Mouse (Mus musculus): ENCODE data around the gene Pet100. TPM values are rescaled to one million over a fixed set of nuclear protein-coding genes. Genes with fewer than 3 reads are reported as not detected.
"Not testable (repeated sequence)": the region's sequence is repeated elsewhere in the genome, so short reads cannot be mapped to it uniquely, and the experiment has no call there.

Pet100 gene
- 117 and 119 TPM in 2 replicates for polyA plus RNA-seq (2015; fragmentation: Nextera tagmentation; extraction: Ambion mirVana)

DNA sequence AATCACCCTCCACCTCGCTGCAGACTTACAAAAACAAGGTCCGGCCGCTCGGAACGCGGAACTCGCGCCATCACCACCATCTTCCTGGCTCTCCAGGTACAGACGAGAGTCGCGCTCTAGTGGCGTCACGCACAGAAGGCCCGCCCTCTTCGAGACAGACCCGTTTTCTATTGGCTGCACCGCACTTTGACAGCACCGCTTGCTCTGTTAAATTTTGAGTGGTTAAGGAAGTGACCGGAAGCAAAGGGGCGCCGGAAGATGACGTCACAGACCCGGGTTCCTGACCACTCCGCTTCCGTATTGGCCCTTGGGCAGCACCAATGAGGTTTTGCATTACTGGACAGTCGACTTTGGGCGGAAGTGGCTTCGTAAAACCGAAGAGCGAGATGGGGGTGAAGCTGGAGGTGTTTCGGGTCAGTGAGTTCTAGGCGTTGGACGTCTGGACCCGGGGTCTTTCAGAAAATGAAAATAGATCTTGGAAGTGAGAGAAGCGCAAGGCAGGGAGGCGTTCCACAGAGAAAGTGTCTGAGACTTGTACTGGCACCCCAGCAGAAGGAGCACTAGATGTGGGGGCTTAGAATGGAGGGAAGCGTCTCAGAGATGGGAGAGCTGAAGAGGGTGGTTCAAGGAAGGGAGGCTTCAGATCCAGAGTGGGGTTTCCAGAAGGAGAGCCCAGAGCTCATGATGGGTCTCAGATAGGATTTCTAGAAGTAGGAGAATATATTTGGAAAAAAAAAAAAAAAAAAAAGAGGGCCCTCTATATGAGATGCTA, at the start of gene Pet100, which contains the start of gene Xab2:
TSS of gene Pet100 (plus strand) at position 350 of the 772 bp plus-strand sequence.
TSS of gene Xab2 (minus strand) at position 118 of the 772 bp plus-strand sequence.
- Histone ChIP-seq H3K4me2 (replicated peaks) (peak within 1 kb of the TSS; percentile 89), H3K27ac (no peak within 1 kb of the TSS), H3K9ac (replicated peaks) (peak within 1 kb of the TSS; percentile 81), H3K4me3 (replicated peaks) (peak within 1 kb of the TSS; percentile 90), H3K9me3 (no peaks in the 10 kb centered on the region), H3K4me1 (replicated peaks) (peaks cover 22% of the 10 kb centered on the region), H3K36me3 (peaks cover 23% of the 10 kb centered on the region), H3K27me3 (no peaks in the 10 kb centered on the region)
- WGBS = under 1% methylated on average over 37 of the region's 37 CpGs
- ATAC-seq = peak; percentile 97

DNA sequence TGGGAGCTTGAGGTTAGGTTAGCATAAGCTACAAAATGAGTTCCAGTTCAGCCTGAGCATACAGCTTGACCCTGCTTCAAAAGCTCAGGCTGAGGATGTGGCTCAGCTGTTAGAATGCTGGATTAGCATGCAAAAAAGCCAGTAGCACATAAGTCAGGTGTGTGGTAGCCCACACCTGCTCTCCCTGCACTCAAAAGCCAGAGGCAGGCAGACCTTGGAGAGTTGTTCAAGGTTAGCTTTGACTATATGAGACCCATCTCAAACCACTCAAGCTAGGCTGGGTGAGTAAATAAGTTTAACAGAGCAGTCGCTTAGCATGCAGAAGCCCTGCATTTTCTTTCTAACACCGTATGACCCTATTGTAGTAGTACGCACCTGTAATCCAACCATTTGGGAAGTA, 46.8 kb upstream of the Pet100 start:
- WGBS = 95% methylated on average over 3 of the region's 3 CpGs
- H3K27ac ChIP-seq = no peak overlapping the region
- no peak for ATAC-seq

DNA sequence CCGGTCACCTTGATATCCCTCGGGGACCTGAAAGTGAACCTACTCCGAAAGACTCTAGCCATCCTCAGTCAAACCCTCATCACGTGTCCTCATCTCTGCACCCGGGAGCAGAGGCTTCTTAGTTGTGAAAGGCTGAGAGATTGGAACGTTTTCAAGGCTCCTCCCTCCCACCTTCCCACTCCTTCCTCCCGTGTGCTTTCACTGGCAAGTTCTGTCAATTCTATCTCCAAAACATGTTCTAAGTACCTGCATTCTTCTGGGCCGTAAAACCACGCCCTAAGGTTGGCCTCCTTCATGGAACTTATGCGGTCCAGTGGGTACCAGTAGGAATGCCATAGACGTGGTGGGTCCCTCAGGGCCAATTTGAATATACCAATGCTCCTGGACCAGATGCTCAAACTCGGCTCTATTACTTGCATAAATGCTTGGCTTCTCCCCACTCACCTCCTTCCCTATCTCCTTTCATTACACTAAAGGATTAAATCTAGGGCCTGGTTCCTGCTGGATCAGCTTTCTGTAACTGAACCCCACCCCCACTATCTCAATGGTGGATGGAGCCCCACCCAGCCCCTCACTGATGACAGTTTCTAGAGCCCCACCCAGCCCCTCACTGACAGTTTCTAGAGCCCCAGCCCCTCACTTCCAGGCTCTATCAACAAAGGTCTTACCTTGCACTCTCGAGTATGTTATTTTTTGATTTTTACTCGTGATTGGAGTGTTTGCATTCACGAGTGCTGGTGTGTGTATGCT, 45.0 kb upstream of the Pet100 start:
- H3K4me3 ChIP-seq (replicated peaks) = no peak overlapping the region
- 80% methylated on average over 15 of the region's 15 CpGs for WGBS
- H3K9ac ChIP-seq (replicated peaks) = no peak overlapping the region
- no peak overlapping the region for H3K27ac ChIP-seq
- no peaks in the 10 kb centered on the region for H3K27me3 ChIP-seq
- ATAC-seq = no peak
- no peaks in the 10 kb centered on the region for H3K9me3 ChIP-seq
- H3K4me1 ChIP-seq (replicated peaks) = no peaks in the 10 kb centered on the region
- H3K36me3 ChIP-seq = no peaks in the 10 kb centered on the region
- no peak overlapping the region for H3K4me2 ChIP-seq (replicated peaks)

More for the DNA sequence above, 46.8 kb upstream of the Pet100 start:
- Histone ChIP-seq H3K4me3 (replicated peaks) (no peak overlapping the region), H3K9ac (replicated peaks) (no peak overlapping the region), H3K36me3 (no peaks in the 10 kb centered on the region), H3K4me1 (replicated peaks) (no peaks in the 10 kb centered on the region), H3K27me3 (no peaks in the 10 kb centered on the region), H3K4me2 (replicated peaks) (no peak overlapping the region), H3K9me3 (no peaks in the 10 kb centered on the region)

DNA sequence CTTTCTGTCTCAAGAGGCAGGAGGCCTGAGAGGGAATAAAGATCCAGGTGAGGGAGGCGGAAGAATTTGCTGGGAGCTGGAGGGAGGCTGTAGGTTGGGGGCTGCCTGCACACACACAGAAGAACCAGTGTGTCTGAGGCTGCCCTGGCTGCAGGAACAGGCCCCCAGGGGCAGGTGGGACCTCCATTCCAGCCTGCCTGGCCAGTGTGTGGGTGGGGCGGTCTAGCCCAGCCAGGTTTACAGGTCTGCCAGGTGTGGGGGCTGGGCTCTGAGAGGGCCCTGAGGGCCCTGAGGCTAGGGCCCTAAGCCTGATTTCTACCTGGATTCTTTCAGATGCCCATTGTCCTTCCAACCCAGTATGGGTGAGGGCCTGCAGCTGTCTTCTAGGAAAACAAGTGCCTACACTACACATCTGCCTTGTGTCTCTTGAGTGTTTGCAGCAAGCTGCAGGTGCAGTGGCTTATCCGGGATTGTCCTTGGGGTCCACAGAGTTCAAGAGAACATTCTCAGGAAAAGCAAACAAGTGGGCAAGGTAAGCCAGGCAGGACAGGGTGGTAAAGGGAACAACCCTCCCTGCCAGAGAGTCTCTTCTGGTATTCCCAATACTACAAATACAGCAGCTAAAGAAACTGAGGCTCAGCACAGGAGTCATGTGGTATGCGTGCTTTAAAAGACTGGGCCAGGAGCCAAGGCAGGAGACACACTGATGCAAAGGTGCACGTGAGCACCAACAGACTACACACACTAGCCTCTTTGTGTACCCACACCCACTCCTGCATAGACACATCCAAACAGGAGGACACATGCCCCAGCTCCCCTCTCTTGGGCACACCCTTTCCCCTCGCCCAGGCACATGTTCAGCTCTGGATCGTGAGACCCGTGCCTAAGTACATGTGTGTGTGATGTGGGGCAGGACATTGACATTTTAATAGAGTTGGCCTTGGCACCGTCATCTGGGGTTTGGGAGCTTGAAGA, 41.7 kb upstream of the Pet100 start:
- Histone ChIP-seq H3K27ac (no peak overlapping the region), H3K36me3 (no peaks in the 10 kb centered on the region), H3K4me2 (replicated peaks) (no peak overlapping the region), H3K9ac (replicated peaks) (no peak overlapping the region), H3K9me3 (no peaks in the 10 kb centered on the region), H3K4me1 (replicated peaks) (no peaks in the 10 kb centered on the region), H3K4me3 (replicated peaks) (no peak overlapping the region), H3K27me3 (no peaks in the 10 kb centered on the region)
- 83% methylated on average over 9 of the region's 9 CpGs for WGBS
- no peak for ATAC-seq

DNA sequence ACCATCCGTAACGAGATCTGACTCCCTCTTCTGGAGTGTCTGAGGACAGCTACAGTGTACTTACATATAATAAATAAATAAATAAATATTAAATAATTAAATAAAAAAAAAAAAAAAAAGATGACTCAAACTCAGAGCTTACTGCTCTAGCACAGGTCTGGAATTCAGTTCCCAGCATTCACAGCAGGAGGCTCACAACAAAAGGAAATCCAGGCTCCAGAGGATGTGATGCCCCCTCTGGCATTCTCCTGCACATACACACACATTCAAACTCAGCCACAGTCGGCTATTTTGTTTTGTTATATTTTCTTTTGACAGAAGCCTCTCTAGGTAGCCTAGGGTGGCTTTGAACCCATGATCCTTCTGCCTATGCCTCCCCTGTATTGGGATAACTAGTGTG, 39.4 kb upstream of the Pet100 start:
- ATAC-seq; H3K4me1 ChIP-seq (replicated peaks); H3K27ac ChIP-seq; H3K27me3 ChIP-seq; H3K4me2 ChIP-seq (replicated peaks); H3K9ac ChIP-seq (replicated peaks); H3K4me3 ChIP-seq (replicated peaks); H3K9me3 ChIP-seq; H3K36me3 ChIP-seq: not testable (repeated sequence)
- WGBS = 81% methylated on average over 1 of the region's 3 CpGs

DNA sequence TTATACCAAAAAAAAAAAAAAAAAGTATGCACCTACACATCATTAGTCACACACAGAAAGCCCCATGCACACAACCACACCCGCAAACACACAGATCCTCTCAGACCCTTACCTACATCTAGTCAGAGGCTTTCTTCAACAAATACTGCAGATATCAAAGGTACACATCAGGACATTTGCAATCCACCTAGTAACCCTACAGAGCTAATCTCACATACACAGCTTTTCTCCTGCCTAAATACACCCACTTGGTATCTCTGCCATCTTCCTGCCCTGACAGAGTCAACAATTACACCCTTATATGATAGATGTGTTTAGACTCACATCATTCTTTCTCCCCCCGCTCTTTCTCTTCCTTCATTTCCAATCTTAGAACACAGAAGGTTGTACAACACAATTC, 34.9 kb upstream of the Pet100 start:
- H3K27me3 ChIP-seq = no peaks in the 10 kb centered on the region
- WGBS = 89% methylated on average over 2 of the region's 2 CpGs
- H3K4me1 ChIP-seq (replicated peaks) = peaks cover 10% of the 10 kb centered on the region
- no peaks in the 10 kb centered on the region for H3K9me3 ChIP-seq
- no peaks in the 10 kb centered on the region for H3K36me3 ChIP-seq
- ATAC-seq = no peak
- no peak overlapping the region for H3K4me2 ChIP-seq (replicated peaks)
- no peak overlapping the region for H3K4me3 ChIP-seq (replicated peaks)
- no peak overlapping the region for H3K9ac ChIP-seq (replicated peaks)
- H3K27ac ChIP-seq = no peak overlapping the region

DNA sequence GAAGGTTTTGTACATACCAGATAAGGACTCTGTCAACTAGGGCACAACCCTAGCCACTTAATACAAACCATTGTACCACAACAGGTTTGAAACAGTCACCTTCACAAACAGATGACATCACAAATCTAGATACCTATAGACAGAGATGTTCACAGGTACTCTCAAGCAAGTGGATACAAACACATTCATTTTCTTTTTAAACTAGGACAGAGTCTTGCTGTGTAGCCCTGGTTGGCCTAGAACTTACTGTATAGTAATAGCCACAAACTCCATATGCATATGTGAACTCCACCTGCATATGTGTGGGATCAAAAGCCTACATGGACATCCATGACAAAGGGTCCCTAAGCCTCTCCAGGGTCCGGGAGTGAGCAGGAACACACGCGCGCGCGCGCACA, 34.4 kb upstream of the Pet100 start, which contains the start of gene Camsap3:
TSS of gene Camsap3 (plus strand) at position 301 of the 398 bp plus-strand sequence.
- Histone ChIP-seq H3K9me3 (no peaks in the 10 kb centered on the region), H3K4me2 (replicated peaks) (peak within 1 kb of the TSS; percentile 79), H3K9ac (replicated peaks) (peak within 1 kb of the TSS; percentile 90), H3K27me3 (no peaks in the 10 kb centered on the region), H3K36me3 (no peaks in the 10 kb centered on the region), H3K4me1 (replicated peaks) (peaks cover 10% of the 10 kb centered on the region), H3K27ac (peak within 1 kb of the TSS; percentile 86), H3K4me3 (replicated peaks) (peak within 1 kb of the TSS; percentile 86)
- ATAC-seq = no peak
- 4% methylated on average over 7 of the region's 7 CpGs for WGBS

DNA sequence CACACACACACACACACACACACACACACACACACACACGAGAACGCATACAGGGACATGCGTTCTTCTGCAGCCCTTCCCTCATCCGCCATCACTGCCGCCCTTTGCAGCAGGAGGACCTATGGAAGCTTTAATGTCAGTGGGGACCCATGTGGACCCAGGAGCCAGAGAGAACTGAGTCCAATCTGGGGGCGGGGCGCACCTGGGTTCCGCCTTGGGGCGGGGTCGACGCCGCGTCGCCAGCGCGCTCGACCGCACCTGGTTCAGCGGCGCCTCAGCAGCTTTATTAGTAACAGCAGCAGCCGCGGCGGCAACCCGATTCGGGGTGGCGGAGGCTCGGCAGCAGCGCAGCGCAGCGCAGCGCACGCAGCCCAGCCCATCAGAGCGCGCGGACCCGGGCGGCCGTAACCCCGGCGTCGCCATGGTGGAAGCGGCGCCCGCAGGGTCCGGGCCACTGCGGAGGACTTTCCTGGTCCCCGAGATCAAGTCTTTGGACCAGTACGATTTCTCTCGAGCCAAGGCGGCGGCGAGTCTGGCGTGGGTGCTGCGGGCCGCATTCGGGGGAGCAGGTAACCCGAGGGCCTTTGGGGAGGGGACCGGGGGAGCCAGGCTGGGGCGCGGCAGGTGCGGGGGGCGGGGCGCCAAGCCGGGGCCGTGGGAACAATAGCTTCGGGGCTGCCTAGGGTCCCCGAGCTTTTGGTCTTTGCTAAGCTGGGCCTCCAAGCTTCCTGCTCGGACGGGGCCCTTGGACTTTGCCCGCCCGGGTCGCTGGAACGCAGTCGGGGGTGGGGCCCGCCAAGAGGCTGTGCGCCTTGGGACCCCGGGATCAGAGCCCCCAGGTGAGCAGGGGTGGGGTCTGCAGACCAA, 33.7 kb upstream of the Pet100 start:
- peak; percentile 79 for ATAC-seq
- WGBS = under 1% methylated on average over 76 of the region's 77 CpGs

DNA sequence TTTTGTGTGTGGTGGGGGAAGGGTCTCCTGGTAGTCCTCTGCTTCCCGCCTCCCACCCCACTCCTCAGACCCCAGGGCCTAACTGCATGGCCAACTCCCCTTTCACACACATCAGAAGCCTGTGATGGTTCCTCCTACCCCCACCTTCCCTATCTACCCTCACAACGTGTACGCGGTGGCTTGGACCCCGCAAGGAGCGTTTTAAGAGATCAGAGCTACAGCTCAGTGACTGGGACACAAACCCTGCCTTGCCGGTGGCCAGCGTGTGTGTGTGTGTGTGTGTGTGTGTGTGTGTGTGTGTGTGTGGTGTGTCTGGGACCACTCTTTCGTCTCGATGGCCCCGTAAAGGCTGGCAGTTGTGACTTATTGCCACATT, 33.1 kb upstream of the Pet100 start:
- ATAC-seq = peak; percentile 73
- WGBS = 2% methylated on average over 11 of the region's 11 CpGs

More for the DNA sequence above, 33.7 kb upstream of the Pet100 start:
- peaks cover 10% of the 10 kb centered on the region for H3K4me1 ChIP-seq (replicated peaks)
- H3K9ac ChIP-seq (replicated peaks) = peak overlapping the region; percentile 90
- H3K27ac ChIP-seq = peak overlapping the region; percentile 86
- no peaks in the 10 kb centered on the region for H3K27me3 ChIP-seq
- H3K4me3 ChIP-seq (replicated peaks) = peak overlapping the region; percentile 86
- no peaks in the 10 kb centered on the region for H3K36me3 ChIP-seq
- H3K9me3 ChIP-seq = no peaks in the 10 kb centered on the region
- peak overlapping the region; percentile 79 for H3K4me2 ChIP-seq (replicated peaks)

DNA sequence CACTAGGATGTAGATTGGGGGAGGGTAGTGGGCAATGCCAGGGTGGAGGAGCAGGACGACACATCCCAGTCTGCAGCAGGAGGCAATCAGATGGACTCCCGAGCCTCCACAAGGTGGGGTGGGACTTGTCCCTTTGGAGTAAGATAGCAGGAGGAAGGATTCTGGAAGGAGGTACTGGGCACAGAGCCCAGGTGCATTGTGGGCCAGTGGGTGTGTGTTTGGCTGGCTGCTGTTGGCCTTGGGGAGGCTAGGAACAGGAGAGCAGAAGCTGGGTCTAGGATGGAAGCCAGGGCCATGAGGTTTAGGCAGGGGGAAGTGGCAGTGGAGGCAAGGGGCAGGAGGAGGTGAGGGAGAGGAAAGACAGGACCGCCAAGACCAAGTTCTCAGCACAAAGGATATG, 27.9 kb upstream of the Pet100 start:
- 0 out of 2 replicates have a peak overlapping the region, but pooled peaks have one; percentile 11 for H3K9ac ChIP-seq (replicated peaks)
- no peak overlapping the region for H3K4me2 ChIP-seq (replicated peaks)
- no peak overlapping the region for H3K4me3 ChIP-seq (replicated peaks)
- WGBS = 76% methylated on average over 3 of the region's 3 CpGs
- H3K27ac ChIP-seq = no peak overlapping the region
- peaks cover 8% of the 10 kb centered on the region for H3K36me3 ChIP-seq
- no peaks in the 10 kb centered on the region for H3K9me3 ChIP-seq
- peaks cover 13% of the 10 kb centered on the region for H3K4me1 ChIP-seq (replicated peaks)
- no peaks in the 10 kb centered on the region for H3K27me3 ChIP-seq
- ATAC-seq = no peak

More for the DNA sequence above, 33.1 kb upstream of the Pet100 start:
- Histone ChIP-seq H3K9me3 (no peaks in the 10 kb centered on the region), H3K27ac (peak overlapping the region; percentile 86), H3K4me1 (replicated peaks) (peaks cover 10% of the 10 kb centered on the region), H3K4me3 (replicated peaks) (peak overlapping the region; percentile 86), H3K36me3 (no peaks in the 10 kb centered on the region), H3K27me3 (no peaks in the 10 kb centered on the region), H3K9ac (replicated peaks) (peak overlapping the region; percentile 90), H3K4me2 (replicated peaks) (peak overlapping the region; percentile 79)

DNA sequence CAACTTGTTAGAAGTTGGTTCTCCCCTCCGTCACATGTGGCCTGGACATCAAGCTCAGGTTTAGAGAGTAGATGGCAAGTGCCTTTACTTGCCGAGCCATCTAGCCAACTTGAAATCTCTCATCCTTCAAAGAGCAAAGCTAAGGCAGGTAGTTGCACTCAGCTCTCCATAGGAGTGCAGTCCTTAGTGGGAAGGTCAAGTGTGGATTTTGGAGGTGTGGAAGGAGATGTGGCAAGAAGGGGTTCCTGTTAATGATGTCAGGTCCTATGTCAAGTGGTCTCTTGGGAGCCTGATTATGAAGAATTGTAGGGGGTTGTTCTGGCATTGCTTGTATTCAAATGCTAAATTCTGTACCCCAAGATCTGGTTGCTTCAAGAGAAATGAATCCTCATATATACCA, 26.9 kb upstream of the Pet100 start:
- Histone ChIP-seq H3K9me3 (no peaks in the 10 kb centered on the region), H3K27ac (no peak overlapping the region), H3K4me1 (replicated peaks) (0 out of 2 replicates have a peak, but pooled peaks cover 6% of the 10 kb centered on the region), H3K36me3 (peaks cover 18% of the 10 kb centered on the region), H3K4me2 (replicated peaks) (no peak overlapping the region), H3K4me3 (replicated peaks) (no peak overlapping the region), H3K27me3 (no peaks in the 10 kb centered on the region), H3K9ac (replicated peaks) (no peak overlapping the region)
- WGBS = 89% methylated on average over 2 of the region's 2 CpGs
- no peak for ATAC-seq

Measured in midbrain, embryonic 13.5 days (tissue).